Mouse (Mus musculus) embryonic facial prominence, embryonic 11.5 days (tissue): ENCODE results near the gene Ptges3. TPM values are rescaled to one million over a fixed set of nuclear protein-coding genes. Genes with fewer than 3 reads are reported as not detected.

ENCODE experiments used
- microRNA counts: library from miRNA; unstranded; fragments of <30 nt; microRNA quantifications from one replicate; lab custom pipeline; 2016
- microRNA-seq: library from miRNA; unstranded; fragments of <30 nt; microRNA quantifications from one replicate; pipeline ENCODE4, GENCODE M21; 2016; ENCODE audit warnings: borderline number of aligned reads
- polyA plus RNA-seq: library from polyadenylated mRNA; unstranded; fragments of >200 nt; fragmentation: Nextera tagmentation; extraction: Ambion mirVana; gene quantifications from 2 replicates; pipeline ENCODE4 v1.2.1, GENCODE M21; 2014

Gene Ptges3
- polyA plus RNA-seq, 1 experiment from 2014 or later: 733 TPM

MicroRNA genes within 50 kb of the gene (microRNA counts, 519-probe panel; counts per million panel counts)
- not detected for microRNA mmu-miR-677 (lab: Ali Mortazavi, UCI)

Small RNAs within 50 kb of the gene (microRNA-seq; reads per million reads assigned to microRNA genes)
- 21.2 reads per million, percentile 21 among the genes with 10 or more reads in this experiment for gene Mir677

Other genes starting within 250 kb of the Ptges3 start
- gene Rdh19, start 209.0 kb upstream of the Ptges3 start, polyA plus RNA-seq: not detected in 2 replicates
- gene Rdh16f2, start 192.5 kb upstream of the Ptges3 start, polyA plus RNA-seq: not detected in 2 replicates
- not detected in 2 replicates for gene Rdh7, start 170.1 kb upstream of the Ptges3 start, polyA plus RNA-seq
- gene Sdr9c7, start 160.4 kb upstream of the Ptges3 start, polyA plus RNA-seq: not detected in 2 replicates
- gene Hsd17b6, start 51.3 kb upstream of the Ptges3 start, polyA plus RNA-seq: not detected in 2 replicates
- 121 and 132 TPM in 2 replicates for gene Prim1, start 43.8 kb upstream of the Ptges3 start, polyA plus RNA-seq
- 1,020 and 1,060 TPM in 2 replicates for gene Naca, start 23.4 kb upstream of the Ptges3 start, polyA plus RNA-seq
- gene Atp5b, start 24.3 kb downstream of the Ptges3 start, polyA plus RNA-seq: 2,412 and 2,488 TPM in 2 replicates
- 14.0 and 14.2 TPM in 2 replicates for gene Baz2a, start 32.6 kb downstream of the Ptges3 start, polyA plus RNA-seq
- gene Rbms2, start 121.3 kb downstream of the Ptges3 start, polyA plus RNA-seq: 24.5 and 24.6 TPM in 2 replicates
- 0.76 and 1.2 TPM in 2 replicates for gene Gls2, start 135.5 kb downstream of the Ptges3 start, polyA plus RNA-seq
- 30.7 and 33.7 TPM in 2 replicates for gene Spryd4, start 152.9 kb downstream of the Ptges3 start, polyA plus RNA-seq
- gene Mip, start 166.9 kb downstream of the Ptges3 start, polyA plus RNA-seq: 0.45 TPM in 1 of 2 replicates, not detected in the other
- gene Timeless, start 173.1 kb downstream of the Ptges3 start, polyA plus RNA-seq: 64.2 and 66.6 TPM in 2 replicates
- gene Apon, start 195.1 kb downstream of the Ptges3 start, polyA plus RNA-seq: 0.21 and 0.80 TPM in 2 replicates
- not detected in 2 replicates for gene Apof, start 209.7 kb downstream of the Ptges3 start, polyA plus RNA-seq
- 12.7 and 13.4 TPM in 2 replicates for gene Stat2, start 211.6 kb downstream of the Ptges3 start, polyA plus RNA-seq
- not detected in 2 replicates for gene Il23a, start 239.8 kb downstream of the Ptges3 start, polyA plus RNA-seq
- gene Pan2, start 244.4 kb downstream of the Ptges3 start, polyA plus RNA-seq: 33.6 and 35.2 TPM in 2 replicates